Mouse (Mus musculus): ENCODE measurements at regions not wholly inside any gene's neighbourhood (a gene's known extent, or its start where the extent isn't known, plus 50 kb on each side); places are given as distances from the start of the nearest gene placed in this dataset.

- no peak for DNase-seq (ENCODE audit: low spot score)
Measured at GRCm38 (mm10) chr16:93458011-93458585, 145.8 kb downstream of the Setd4 start.

DNA sequence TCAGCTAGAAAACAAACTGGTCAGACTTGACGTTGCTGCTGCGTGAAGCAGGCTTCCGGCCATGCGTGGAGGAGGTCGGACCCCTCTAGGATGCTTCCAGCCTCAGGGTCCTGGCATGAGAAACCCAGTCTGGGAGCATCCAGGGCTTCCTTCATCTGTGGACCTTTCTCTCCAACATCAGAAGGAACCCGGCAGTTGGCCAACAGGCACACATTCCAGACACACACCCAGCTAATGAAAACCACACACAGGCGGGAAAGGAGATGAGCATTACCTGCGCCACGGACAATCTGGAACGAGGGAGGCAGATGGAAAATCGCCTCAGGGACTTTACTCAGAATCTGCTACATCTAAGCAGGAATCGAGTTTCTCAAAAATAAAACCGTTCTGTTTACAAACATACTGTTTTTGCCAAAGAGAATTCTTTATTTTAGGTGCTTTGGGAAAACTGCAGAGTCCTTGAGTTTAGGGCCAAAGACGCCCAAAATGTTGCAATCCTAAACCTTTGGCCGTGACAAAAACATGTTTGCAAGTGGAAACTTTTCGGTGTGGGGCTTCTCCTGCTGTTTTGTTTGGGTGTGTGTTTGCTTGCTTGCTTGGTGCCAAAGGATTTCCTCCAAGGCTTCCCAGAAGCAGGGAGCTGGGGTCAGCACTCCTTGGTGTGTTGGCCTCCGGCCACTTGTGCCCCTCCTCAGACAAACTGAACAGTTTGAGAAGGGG lies 147.0 kb downstream of the Setd4 start:
- DNase-seq (ENCODE audit: low spot score) = no peak

GRCm38 (mm10) chr16:93454080-93454997 lies 149.5 kb downstream of the Setd4 start:
- peak; percentile 73 for DNase-seq (ENCODE audit: low spot score)

GRCm38 (mm10) chr16:93453056-93453455 lies 150.8 kb downstream of the Setd4 start:
- no peak for DNase-seq (ENCODE audit: low spot score)

DNA sequence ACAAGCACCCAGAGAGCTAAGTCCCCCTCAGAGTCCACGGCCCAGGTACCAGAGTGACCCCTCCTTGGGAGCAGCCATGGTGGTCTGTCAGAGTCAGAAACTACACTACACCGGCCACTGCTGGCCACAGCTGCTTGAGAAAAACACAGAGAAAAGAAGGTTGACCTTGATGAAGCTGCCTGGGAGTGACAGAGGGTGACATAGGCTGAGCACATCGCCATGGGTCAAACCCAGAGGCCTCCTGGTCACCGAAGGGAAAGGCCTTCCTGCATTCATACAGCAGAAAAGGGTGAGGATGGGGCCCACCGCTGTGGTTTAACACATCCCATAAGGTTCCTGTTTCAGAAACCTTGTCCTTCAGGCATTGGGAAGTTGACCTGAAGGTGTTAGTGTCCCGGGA lies 153.0 kb downstream of the Setd4 start:
- DNase-seq (ENCODE audit: low spot score) = no peak

- DNase-seq (ENCODE audit: low spot score) = no peak
Measured at GRCm38 (mm10) chr16:93449925-93450324, 153.9 kb downstream of the Setd4 start.

- DNase-seq (ENCODE audit: low spot score) = no peak
Measured at GRCm38 (mm10) chr16:93448124-93448523, 155.7 kb downstream of the Setd4 start.

GRCm38 (mm10) chr16:93446970-93447369 lies 156.9 kb downstream of the Setd4 start:
- DNase-seq (ENCODE audit: low spot score) = no peak

GRCm38 (mm10) chr16:93446206-93446605 lies 157.7 kb downstream of the Setd4 start:
- no peak for DNase-seq (ENCODE audit: low spot score)

- DNase-seq (ENCODE audit: low spot score) = no peak
Measured at GRCm38 (mm10) chr16:93442837-93443236, 161.0 kb downstream of the Setd4 start.

- no peak for DNase-seq (ENCODE audit: low spot score)
Measured at GRCm38 (mm10) chr16:93437608-93438425, 166.0 kb downstream of the Setd4 start.

DNA sequence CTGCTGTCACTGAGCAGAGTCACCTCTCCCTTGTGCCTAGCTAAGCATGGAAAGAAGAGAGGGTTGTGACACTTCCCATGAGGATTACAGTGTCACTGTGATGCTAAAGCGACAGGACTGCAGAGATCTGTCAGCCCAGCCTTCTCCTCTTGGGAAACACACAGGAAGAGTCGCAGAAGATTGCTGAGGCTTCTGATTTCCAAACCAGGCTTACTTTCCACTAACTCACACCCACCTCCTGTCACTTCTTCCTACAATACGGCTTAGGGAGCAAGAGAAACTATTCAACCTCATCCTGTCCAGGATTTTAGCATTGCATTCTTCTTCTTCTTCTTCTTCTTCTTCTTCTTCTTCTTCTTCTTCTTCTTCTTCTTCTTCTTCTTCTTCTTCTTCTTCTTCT lies 167.1 kb downstream of the Setd4 start:
- no peak for DNase-seq (ENCODE audit: low spot score)

- no peak for DNase-seq (ENCODE audit: low spot score)
Measured at GRCm38 (mm10) chr16:93431316-93431715, 172.5 kb downstream of the Setd4 start.

DNA sequence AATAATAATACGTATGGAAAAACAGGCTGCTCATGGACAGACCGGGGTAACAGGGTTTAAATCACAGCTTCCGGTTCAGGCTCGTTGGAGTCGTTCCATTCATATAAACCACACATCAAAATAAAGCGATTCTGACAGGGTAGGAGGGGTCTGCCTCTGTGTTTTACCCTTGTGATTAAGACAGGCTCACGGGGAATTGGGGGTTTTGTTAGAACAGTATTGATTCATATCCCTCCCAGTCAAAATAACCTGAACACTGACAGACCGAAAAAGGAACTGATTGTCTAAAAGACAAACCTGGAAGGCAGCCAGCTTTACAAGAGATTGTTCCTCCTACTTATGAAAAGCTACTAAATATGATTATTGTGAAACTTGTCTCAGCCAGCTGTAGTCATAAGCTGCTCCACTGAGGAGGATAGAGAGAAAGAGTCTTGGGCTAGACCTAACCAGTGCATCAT lies 174.5 kb downstream of the Setd4 start:
- DNase-seq (ENCODE audit: low spot score) = no peak

GRCm38 (mm10) chr16:93427264-93427663 lies 176.6 kb downstream of the Setd4 start:
- no peak for DNase-seq (ENCODE audit: low spot score)

- no peak for DNase-seq (ENCODE audit: low spot score)
Measured at GRCm38 (mm10) chr16:93425731-93426130, 178.1 kb downstream of the Setd4 start.

- no peak for DNase-seq (ENCODE audit: low spot score)
Measured at GRCm38 (mm10) chr16:93423174-93423573, 180.7 kb downstream of the Setd4 start.

DNA sequence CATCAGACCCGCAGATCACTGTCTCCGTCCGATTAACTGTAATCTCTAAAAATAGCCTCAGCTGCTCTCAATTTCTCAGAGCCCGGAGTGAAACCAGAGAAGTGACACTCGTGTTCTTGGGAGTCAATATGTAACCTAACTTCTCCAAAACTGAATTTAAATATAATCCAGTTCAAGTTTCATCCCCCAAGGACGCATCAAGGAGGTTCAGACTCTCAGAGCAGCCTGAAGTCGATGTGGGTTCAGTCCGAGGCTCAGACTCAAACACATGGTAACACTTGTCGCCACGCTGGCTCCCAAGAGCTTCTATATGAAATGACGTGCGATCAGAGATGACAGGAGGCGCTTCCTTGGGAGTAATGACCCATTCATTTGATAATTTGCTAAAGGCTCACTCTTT lies 181.6 kb downstream of the Setd4 start:
- DNase-seq (ENCODE audit: low spot score) = no peak

DNA sequence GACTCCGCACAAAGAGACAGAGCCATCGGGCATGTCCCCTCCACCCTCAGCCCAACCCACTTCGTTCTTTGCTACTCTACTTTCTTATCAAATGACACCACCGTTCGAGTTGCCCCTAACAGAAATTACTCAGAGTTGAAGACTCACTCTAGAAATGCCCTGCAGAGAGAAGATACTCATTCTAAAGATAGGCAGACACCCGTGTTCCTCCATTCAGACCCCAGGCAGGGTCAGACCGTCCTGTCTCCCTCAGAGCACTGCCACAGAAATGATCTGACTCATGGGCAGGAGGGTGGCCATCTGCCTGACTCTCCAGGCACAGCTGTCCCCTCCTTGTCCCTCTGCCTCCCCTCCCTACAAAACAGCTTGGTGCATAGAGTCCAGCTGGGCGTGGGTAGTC lies 185.6 kb downstream of the Setd4 start:
- DNase-seq (ENCODE audit: low spot score) = no peak

- no peak for DNase-seq (ENCODE audit: low spot score)
Measured at GRCm38 (mm10) chr16:93417831-93418230, 186.0 kb downstream of the Setd4 start.

- DNase-seq (ENCODE audit: low spot score) = no peak
Measured at GRCm38 (mm10) chr16:93392024-93392675, 211.7 kb downstream of the Setd4 start.

Data from ovary, postnatal 36 days (tissue).